Mouse (Mus musculus) hindbrain, postnatal 0 days (tissue): Measurements from ENCODE around the gene Soga1. TPM values are rescaled to one million over a fixed set of nuclear protein-coding genes. Genes with fewer than 3 reads are reported as not detected.
A peak's percentile ranks its signal among the peaks of the same experiment; 100 is the strongest.

ENCODE experiments used
- ATAC-seq: fragments of 200-750 bp; cut with Nextera tagmentation; 2 replicates; pipeline ENCODE4 v1.8.0; 2017; ENCODE audit warnings: mild to moderate bottlenecking, moderate TSS enrichment, moderate library complexity
- DNase-seq: peaks from one replicate; pipeline ENCODE4 v3.0.0-alpha.2; 2015; ENCODE audit warnings: low spot score
- H3K27ac ChIP-seq: fragments of 300-500 bp; sonication (generic); 2 replicates; pipeline ENCODE4 v1.5.1; 2014; ENCODE audit warnings: mild to moderate bottlenecking
- H3K27me3 ChIP-seq: fragments of 300-500 bp; sonication (generic); 2 replicates; pipeline ENCODE4 v1.6.1; 2014; ENCODE audit warnings: low read length, mixed read lengths; ENCODE audit not compliant: insufficient read depth
- H3K36me3 ChIP-seq: fragments of 300-500 bp; sonication (generic); 2 replicates; pipeline ENCODE4 v1.6.1; 2014; ENCODE audit warnings: low read length, mixed read lengths; ENCODE audit not compliant: insufficient read depth
- H3K4me1 ChIP-seq: fragments of 300-500 bp; sonication (generic); 2 replicates; pipeline ENCODE4 v1.6.1; 2014; ENCODE audit warnings: antibody characterized with exemption, low read length, mixed read lengths; ENCODE audit not compliant: insufficient read depth
- H3K4me2 ChIP-seq: fragments of 300-500 bp; sonication (generic); 2 replicates; pipeline ENCODE4 v1.6.1; 2014; ENCODE audit warnings: low read depth, mild to moderate bottlenecking, low read length, moderate library complexity, mixed read lengths
- H3K4me3 ChIP-seq: fragments of 300-500 bp; sonication (generic); 2 replicates; pipeline ENCODE4 v1.5.1; 2014; ENCODE audit warnings: low read length
- H3K9ac ChIP-seq: fragments of 300-500 bp; sonication (generic); replicated peaks from 2 replicates; pipeline ENCODE4 v1.6.1; 2014; ENCODE audit warnings: mild to moderate bottlenecking, low read length, moderate library complexity, mixed read lengths
- H3K9me3 ChIP-seq: fragments of 300-500 bp; sonication (generic); 2 replicates; pipeline ENCODE4 v1.6.1; 2016; ENCODE audit warnings: low read length, mixed read lengths
- CTCF ChIP-seq: IDR thresholded peaks from 2 replicates; pipeline ENCODE4 v1.5.1; 2016; ENCODE audit warnings: antibody characterized with exemption, control low read depth, low read depth
- WGBS: fragments of 180-500 bp; shearing (Covaris S2); extraction: QIAGEN DNeasy Blood & Tissue Kit; methylation state at CpG from one replicate; pipeline ENCODE4 v1.1.7; 2014; 5-methylcytosine and 5-hydroxymethylcytosine counted together
- polyA plus RNA-seq: library from polyadenylated mRNA; unstranded; fragments of >200 nt; fragmentation: Nextera tagmentation; extraction: Ambion mirVana; gene quantifications from 2 replicates; pipeline ENCODE4 v1.2.1, GENCODE M21; 2015
- total RNA-seq: library from RNA; depleted of rRNA; stranded (reverse); fragments of >200 nt; gene quantifications from 2 replicates; pipeline ENCODE4 v1.2.3, GENCODE M21; 2014; rRNA removed

Gene Soga1
- 120 and 151 TPM in 2 replicates for total RNA-seq
- polyA plus RNA-seq: 3.5 and 3.6 TPM in 2 replicates

DNA sequence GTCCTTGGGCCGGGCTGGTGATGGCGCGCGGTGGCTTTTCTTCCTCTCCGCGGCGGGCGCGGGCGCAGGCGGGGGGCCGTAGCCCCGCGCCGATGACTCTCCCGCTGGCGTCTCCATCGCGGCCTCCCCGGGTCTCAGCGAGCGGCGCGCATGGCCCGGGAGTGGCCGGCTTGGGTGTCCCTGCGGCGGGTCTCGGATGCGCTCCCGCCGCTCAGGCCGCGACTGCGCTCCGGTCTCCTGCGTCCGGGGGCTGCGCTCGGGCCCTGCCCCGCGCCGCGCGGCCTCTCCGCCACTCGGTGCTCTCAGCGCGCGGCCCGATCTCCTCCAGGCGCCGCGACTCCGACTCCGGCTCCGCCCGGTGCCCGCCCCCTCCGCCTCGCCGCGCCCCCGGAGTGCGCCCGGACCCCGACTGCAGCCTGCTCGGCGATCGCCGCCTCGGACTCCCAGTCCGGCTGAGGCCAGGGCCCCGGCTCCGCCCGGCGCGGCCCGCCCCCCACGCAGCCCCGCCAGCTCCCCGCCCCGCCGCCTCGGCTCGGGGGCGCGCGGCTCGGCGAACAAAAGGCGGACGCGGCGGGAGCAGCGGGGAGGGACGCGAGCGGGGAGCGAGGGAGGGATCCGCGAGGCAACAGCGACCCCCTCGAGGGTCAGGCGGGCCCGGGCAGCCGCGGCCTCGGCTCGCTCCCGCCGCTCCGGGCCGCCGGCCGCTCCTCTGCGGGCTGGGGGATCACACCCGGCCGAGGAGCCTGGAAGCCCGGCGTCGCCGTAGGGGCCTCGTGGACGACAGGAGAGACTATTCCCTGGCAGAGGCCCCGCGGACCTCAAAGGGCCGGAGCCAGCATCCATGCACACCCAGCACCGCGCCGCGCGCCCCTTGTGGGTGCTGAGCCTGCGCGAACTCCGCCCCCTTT, at the start of gene Soga1:
Gene Soga1 (minus strand): TSS at position 462 of the 908 bp plus-strand sequence.
- Histone ChIP-seq H3K4me3 (peak within 1 kb of the TSS; percentile 77), H3K9me3 (no peaks in the 10 kb centered on the region), H3K9ac (peak within 1 kb of the TSS; percentile 99), H3K27ac (peak within 1 kb of the TSS; percentile 98), H3K27me3 (no peaks in the 10 kb centered on the region), H3K4me1 (peaks cover 33% of the 10 kb centered on the region), H3K36me3 (no peaks in the 10 kb centered on the region), H3K4me2 (peak within 1 kb of the TSS; percentile 87)
- TF ChIP-seq CTCF: peak; percentile 57
- under 1% methylated on average over 78 of the region's 136 CpGs for WGBS
- ATAC-seq (peak; percentile 88), DNase-seq (peak; percentile 94)

DNA sequence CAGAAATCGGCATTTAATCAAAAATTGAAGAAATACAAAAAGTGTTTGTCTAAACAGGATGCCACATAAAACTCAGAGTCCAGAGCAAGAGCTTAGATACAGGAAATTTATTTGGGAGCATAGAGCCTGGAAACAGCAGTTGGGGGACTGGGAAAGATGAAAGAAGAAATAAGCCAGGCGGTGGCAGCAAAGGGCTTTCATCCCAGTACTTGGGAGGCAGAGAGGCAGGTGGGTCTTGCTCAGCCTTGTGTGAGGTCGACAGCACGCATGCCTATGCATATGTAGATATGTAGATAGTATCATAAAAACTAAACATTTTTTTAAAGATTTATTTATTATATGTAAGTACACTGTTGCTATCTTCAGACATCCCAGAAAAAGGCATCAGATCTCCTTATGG, 49.0 kb upstream of the Soga1 start:
- no peaks in the 10 kb centered on the region for H3K27me3 ChIP-seq
- no peak overlapping the region for H3K27ac ChIP-seq
- H3K4me3 ChIP-seq: no peak overlapping the region
- no peak for ATAC-seq
- no peak overlapping the region for H3K9ac ChIP-seq
- H3K36me3 ChIP-seq: no peaks in the 10 kb centered on the region; the same call in 1 of the 2 replicates
- TF ChIP-seq CTCF: peak; percentile 27; the same call in 1 of the 2 replicates
- no peaks in the 10 kb centered on the region for H3K4me1 ChIP-seq
- DNase-seq: peak; percentile 9
- WGBS: 60% methylated on average over 4 of the region's 4 CpGs
- H3K4me2 ChIP-seq: no peak overlapping the region
- no peaks in the 10 kb centered on the region for H3K9me3 ChIP-seq

DNA sequence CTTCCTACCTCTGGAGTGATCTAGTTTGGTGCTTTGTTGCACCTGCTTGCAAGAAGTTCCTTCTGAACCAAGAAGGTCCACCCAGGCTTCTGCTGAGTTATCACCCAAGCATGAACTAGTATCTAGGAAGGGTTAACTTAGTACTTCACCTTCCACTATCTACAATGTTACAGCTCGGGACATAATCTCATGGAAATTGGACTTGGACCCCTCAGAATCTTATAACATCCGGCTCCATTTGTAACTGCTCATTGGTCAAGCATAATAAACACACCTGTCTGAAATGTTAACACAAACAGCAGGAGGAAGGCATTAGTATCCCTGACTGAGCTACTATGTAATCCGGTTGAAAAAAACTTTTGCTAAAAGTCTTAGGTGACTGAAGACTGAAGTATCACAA, 48.3 kb upstream of the Soga1 start:
- no peak for DNase-seq
- TF ChIP-seq CTCF: no peak
- no peak overlapping the region for H3K4me3 ChIP-seq
- no peak overlapping the region for H3K9ac ChIP-seq
- ATAC-seq: no peak
- H3K27ac ChIP-seq: no peak overlapping the region
- H3K4me1 ChIP-seq: no peaks in the 10 kb centered on the region
- H3K9me3 ChIP-seq: no peaks in the 10 kb centered on the region
- H3K36me3 ChIP-seq: no peaks in the 10 kb centered on the region; the same call in 1 of the 2 replicates
- H3K27me3 ChIP-seq: no peaks in the 10 kb centered on the region
- no peak overlapping the region for H3K4me2 ChIP-seq
- WGBS: 93% methylated on average over 3 of the region's 3 CpGs

DNA sequence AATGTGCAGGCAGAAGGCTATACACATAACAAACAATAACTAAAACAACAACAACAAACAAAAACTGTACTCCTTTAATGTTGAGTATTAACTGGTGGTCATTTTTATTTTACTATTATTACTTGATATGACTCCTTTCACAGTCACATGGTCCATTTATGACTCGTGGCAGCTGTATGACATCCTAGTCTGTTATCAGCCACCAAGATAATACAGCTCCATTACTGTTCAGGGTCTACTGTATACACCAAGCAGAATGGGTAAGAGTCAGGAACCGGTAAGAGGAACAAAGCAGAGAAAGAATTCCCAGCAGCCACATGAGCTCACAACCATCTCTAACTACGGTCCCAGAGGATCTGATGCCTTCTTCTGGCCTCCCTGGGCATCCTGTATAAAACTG, 46.2 kb upstream of the Soga1 start:
- no peak for TF ChIP-seq CTCF
- no peak for ATAC-seq
- Histone ChIP-seq H3K9ac (no peak overlapping the region), H3K27ac (no peak overlapping the region), H3K4me3 (no peak overlapping the region), H3K4me2 (no peak overlapping the region), H3K27me3 (no peaks in the 10 kb centered on the region), H3K9me3 (no peaks in the 10 kb centered on the region), H3K4me1 (no peaks in the 10 kb centered on the region), H3K36me3 (no peaks in the 10 kb centered on the region; the same call in 1 of the 2 replicates)
- WGBS: 91% methylated on average over 3 of the region's 3 CpGs
- no peak for DNase-seq

DNA sequence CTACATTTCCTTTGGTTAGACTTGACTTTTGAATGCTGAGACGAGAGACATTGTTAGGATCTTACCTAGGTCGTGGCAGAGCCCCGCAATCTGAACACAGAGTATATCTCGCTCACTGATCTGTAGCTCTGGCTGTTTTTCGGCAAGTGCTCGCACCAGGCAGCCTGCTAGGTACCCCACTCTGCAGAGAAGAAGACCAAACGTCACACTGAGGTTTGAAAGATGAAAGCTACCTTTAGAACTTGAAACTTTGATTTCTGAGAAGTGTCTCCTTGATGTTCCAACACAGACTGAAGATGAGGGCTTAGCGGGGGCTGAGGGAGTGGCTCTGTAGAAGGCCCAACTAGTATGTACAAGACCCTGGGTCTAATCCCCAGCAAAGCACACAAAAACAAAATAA, 42.7 kb upstream of the Soga1 start:
- 90% methylated on average over 8 of the region's 8 CpGs for WGBS
- TF ChIP-seq CTCF: no peak
- DNase-seq (no peak), ATAC-seq (no peak)
- no peaks in the 10 kb centered on the region for H3K9me3 ChIP-seq
- no peaks in the 10 kb centered on the region for H3K27me3 ChIP-seq
- no peaks in the 10 kb centered on the region; the same call in 1 of the 2 replicates for H3K36me3 ChIP-seq
- H3K27ac ChIP-seq: no peak overlapping the region
- no peak overlapping the region for H3K4me3 ChIP-seq
- H3K4me2 ChIP-seq: no peak overlapping the region
- no peaks in the 10 kb centered on the region for H3K4me1 ChIP-seq
- H3K9ac ChIP-seq: no peak overlapping the region

DNA sequence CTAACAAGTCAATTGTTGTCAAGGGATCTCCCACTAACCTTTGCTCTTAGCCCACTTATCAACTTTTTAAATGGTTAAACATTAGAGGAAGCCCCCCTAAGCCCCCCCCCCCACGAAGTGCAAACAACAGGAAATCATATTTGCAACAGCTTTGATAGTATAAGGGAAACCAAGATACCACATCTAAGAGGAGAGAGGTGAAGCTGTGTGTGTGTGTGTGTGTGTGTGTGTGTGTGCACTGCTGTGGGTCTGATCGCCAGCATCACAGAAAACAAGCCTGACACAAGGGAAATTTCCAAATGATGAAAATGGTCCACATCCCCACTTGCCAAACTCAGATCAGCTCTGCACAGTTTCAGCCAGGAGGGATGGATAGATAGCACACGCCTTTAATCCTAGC, 40.0 kb upstream of the Soga1 start:
- DNase-seq (no peak), ATAC-seq (no peak)
- no peak overlapping the region for H3K27ac ChIP-seq
- H3K4me3 ChIP-seq: no peak overlapping the region
- H3K9ac ChIP-seq: no peak overlapping the region
- no peaks in the 10 kb centered on the region for H3K9me3 ChIP-seq
- TF ChIP-seq CTCF: no peak
- peaks cover 4% of the 10 kb centered on the region; the same call in 1 of the 2 replicates for H3K36me3 ChIP-seq
- H3K4me1 ChIP-seq: no peaks in the 10 kb centered on the region
- 80% methylated on average over 3 of the region's 3 CpGs for WGBS
- no peaks in the 10 kb centered on the region for H3K27me3 ChIP-seq
- H3K4me2 ChIP-seq: no peak overlapping the region

DNA sequence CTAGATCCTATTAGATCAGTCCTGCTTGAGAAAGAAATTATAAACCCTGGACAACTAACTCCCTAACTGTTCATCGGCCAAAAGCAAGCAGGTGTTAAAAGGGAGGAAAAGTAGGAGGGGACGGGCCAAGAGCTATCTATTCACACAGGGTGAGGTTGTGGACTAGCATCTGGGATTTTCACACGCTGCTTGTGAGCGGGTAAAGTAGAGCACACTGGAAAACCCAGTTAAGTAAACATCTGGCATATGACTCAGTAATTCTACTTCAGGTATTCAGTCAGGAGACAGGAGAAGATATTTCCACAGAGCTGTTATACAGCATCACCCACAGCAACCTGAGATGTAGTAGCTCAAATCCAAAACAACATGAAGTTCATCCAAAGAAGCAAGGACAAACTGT, 39.5 kb upstream of the Soga1 start:
- no peaks in the 10 kb centered on the region for H3K4me1 ChIP-seq
- H3K27ac ChIP-seq: no peak overlapping the region
- no peak overlapping the region for H3K4me2 ChIP-seq
- no peaks in the 10 kb centered on the region for H3K9me3 ChIP-seq
- DNase-seq (no peak), ATAC-seq (no peak)
- no peak for TF ChIP-seq CTCF
- no peak overlapping the region for H3K9ac ChIP-seq
- H3K36me3 ChIP-seq: peaks cover 9% of the 10 kb centered on the region; the same call in 1 of the 2 replicates
- H3K4me3 ChIP-seq: no peak overlapping the region
- WGBS: 88% methylated on average over 4 of the region's 4 CpGs
- no peaks in the 10 kb centered on the region for H3K27me3 ChIP-seq
